Mouse (Mus musculus) erythroblast, embryonic 14.5 days (primary cell): Measurements from ENCODE around the gene Mettl16.

Experiments
- GATA1 ChIP-seq: IDR thresholded peaks from 2 replicates; pipeline ENCODE4 v1.6.1; 2012; ENCODE audit warnings: low read length, inconsistent platforms, mixed read lengths
- TAL1 ChIP-seq: IDR thresholded peaks from 3 replicates; pipeline ENCODE4 v1.6.1; 2012; ENCODE audit warnings: low read length, inconsistent platforms, mixed read lengths

DNA sequence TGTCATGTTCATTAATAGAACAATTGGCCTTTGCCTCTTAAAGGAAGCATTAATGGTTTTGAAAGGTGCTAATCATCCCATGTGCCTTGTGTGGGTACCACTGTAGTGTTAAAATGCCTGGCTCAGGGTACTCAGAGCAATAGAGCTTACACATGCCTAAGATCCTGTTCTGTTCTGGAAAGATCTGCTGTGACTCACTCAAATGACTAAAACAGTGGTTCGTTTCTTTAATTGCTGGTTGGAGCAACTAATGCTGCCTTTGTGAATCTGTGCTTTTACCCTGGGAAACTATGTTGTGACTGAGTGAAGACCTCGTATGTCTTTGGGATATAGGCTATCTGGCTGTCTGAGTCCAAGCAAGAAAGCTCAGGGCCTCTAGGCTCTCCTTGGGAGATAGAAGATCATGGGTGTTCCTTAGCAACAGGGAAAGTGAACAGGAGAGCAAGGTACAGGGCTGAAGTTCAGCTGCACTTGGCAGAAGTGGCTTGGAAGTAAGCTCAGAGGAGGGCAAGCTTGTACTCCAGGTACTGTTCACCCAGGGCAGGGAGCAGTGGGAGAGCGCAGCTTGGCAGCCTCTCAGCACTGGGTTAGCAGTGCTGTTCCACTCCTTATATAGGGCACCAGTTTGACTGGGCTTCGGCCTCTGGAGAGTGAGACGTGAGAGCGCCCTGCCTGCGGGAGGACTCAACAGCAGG, 52.3 kb downstream of the Mettl16 start:
- TF ChIP-seq GATA1 (no peak), TAL1 (no peak)
